Mouse (Mus musculus): Measurements from ENCODE around the gene Cdkal1. TPM values are rescaled to one million over a fixed set of nuclear protein-coding genes. Genes with fewer than 3 reads are reported as not detected.

Gene Cdkal1
- total RNA-seq, 2 experiments from 2014 or later = 18.4 to 18.8 TPM

GRCm38 (mm10) chr13:29768104-29768503, 87.4 kb downstream of the Cdkal1 start:
- no peak for DNase-seq (ENCODE audit: low spot score in 2 of 2)

- DNase-seq (ENCODE audit: low spot score in 2 of 2) = no peak
Observed at GRCm38 (mm10) chr13:29767587-29767986, 87.9 kb downstream of the Cdkal1 start.

- DNase-seq (ENCODE audit: low spot score in 2 of 2) = no peak
Observed at GRCm38 (mm10) chr13:29766377-29766776, 89.1 kb downstream of the Cdkal1 start.

- no peak for DNase-seq (ENCODE audit: low spot score in 2 of 2)
Observed at GRCm38 (mm10) chr13:29765296-29765695, 90.2 kb downstream of the Cdkal1 start.

- DNase-seq (ENCODE audit: low spot score in 2 of 2) = peak; percentile 52 to 82
Observed at GRCm38 (mm10) chr13:29759691-29760467, 95.6 kb downstream of the Cdkal1 start.

- no peak for DNase-seq (ENCODE audit: low spot score in 2 of 2)
Observed at GRCm38 (mm10) chr13:29756052-29756451, 99.4 kb downstream of the Cdkal1 start.

GRCm38 (mm10) chr13:29753254-29753653, 102.2 kb downstream of the Cdkal1 start:
- peak in 1 of 2 experiments; percentile 33 for DNase-seq (ENCODE audit: low spot score in 2 of 2)

- no peak for DNase-seq (ENCODE audit: low spot score in 2 of 2)
Observed at GRCm38 (mm10) chr13:29752061-29752460, 103.4 kb downstream of the Cdkal1 start.

- DNase-seq (ENCODE audit: low spot score in 2 of 2) = no peak
Observed at GRCm38 (mm10) chr13:29751201-29751600, 104.3 kb downstream of the Cdkal1 start.

GRCm38 (mm10) chr13:29747347-29747647, 108.2 kb downstream of the Cdkal1 start:
- DNase-seq (ENCODE audit: low spot score in 2 of 2) = no peak

- DNase-seq (ENCODE audit: low spot score in 2 of 2) = no peak
Observed at GRCm38 (mm10) chr13:29746501-29747346, 108.8 kb downstream of the Cdkal1 start.

- DNase-seq (ENCODE audit: low spot score in 2 of 2) = peak in 1 of 2 experiments; percentile 31
Observed at GRCm38 (mm10) chr13:29745073-29745472, 110.4 kb downstream of the Cdkal1 start.

- DNase-seq (ENCODE audit: low spot score in 2 of 2) = no peak
Observed at GRCm38 (mm10) chr13:29744188-29744587, 111.3 kb downstream of the Cdkal1 start.

GRCm38 (mm10) chr13:29743761-29744160, 111.7 kb downstream of the Cdkal1 start:
- no peak for DNase-seq (ENCODE audit: low spot score in 2 of 2)

- peak in 1 of 2 experiments; percentile 39 for DNase-seq (ENCODE audit: low spot score in 2 of 2)
Observed at GRCm38 (mm10) chr13:29737675-29738461, 117.6 kb downstream of the Cdkal1 start.

GRCm38 (mm10) chr13:29734496-29734895, 121.0 kb downstream of the Cdkal1 start:
- no peak for DNase-seq (ENCODE audit: low spot score in 2 of 2)

- DNase-seq (ENCODE audit: low spot score in 2 of 2) = no peak
Observed at GRCm38 (mm10) chr13:29726154-29726825, 129.2 kb downstream of the Cdkal1 start.

- DNase-seq (ENCODE audit: low spot score in 2 of 2) = no peak
Observed at GRCm38 (mm10) chr13:29724855-29725254, 130.6 kb downstream of the Cdkal1 start.

- DNase-seq (ENCODE audit: low spot score in 2 of 2) = no peak
Observed at GRCm38 (mm10) chr13:29723150-29723549, 132.3 kb downstream of the Cdkal1 start.

- no peak for DNase-seq (ENCODE audit: low spot score in 2 of 2)
Observed at GRCm38 (mm10) chr13:29721206-29721605, 134.3 kb downstream of the Cdkal1 start.

- no peak for DNase-seq (ENCODE audit: low spot score in 2 of 2)
Observed at GRCm38 (mm10) chr13:29716550-29716949, 138.9 kb downstream of the Cdkal1 start.
